In genomic region chr3:84723996-84724395, GRCm38 (mm10) we compare ENCODE assay signal across 16 mouse cellular contexts.
"Had no signal": no experiment of that assay in that cellular context is flagged by ENCODE, and none has a peak within 500 bp of the region (broad histone marks: within the 10 kb centered on the region; RNA-seq: fewer than 3 reads in every experiment).

No protein-coding gene starts in this region.

- H3K4me1 ChIP-seq: neural tube, embryonic 13.5 days; neural tube, embryonic 15.5 days; stomach, embryonic 15.5 days had no signal

- H3K9ac ChIP-seq: neural tube, embryonic 13.5 days; neural tube, embryonic 15.5 days; stomach, embryonic 15.5 days had no signal

- H3K36me3 ChIP-seq: neural tube, embryonic 13.5 days; neural tube, embryonic 15.5 days; stomach, embryonic 15.5 days had no signal

- H3K9me3 ChIP-seq: neural tube, embryonic 13.5 days; neural tube, embryonic 15.5 days; stomach, embryonic 15.5 days had no signal

- H3K27me3 ChIP-seq: neural tube, embryonic 13.5 days; neural tube, embryonic 15.5 days; stomach, embryonic 15.5 days had no signal

- H3K27ac ChIP-seq: neural tube, embryonic 13.5 days; neural tube, embryonic 15.5 days; stomach, embryonic 15.5 days; stomach, postnatal 0 days had no signal

- H3K4me3 ChIP-seq: neural tube, embryonic 13.5 days; neural tube, embryonic 15.5 days; stomach, embryonic 15.5 days had no signal

- DNase-seq: retina, postnatal 1 day; right cerebral cortex, adult 18-20 months; right cerebral cortex, postnatal 14 days; right cerebral cortex, postnatal 25 days; right cerebral cortex, postnatal 4 days; spleen, adult 18-20 months; thymus, adult 18-20 months; thymus, adult 2 months; thymus, postnatal 14 days; thymus, postnatal 25 days; thymus, postnatal 36 days; thymus, postnatal 4 days had no signal

- H3K4me2 ChIP-seq: neural tube, embryonic 13.5 days; neural tube, embryonic 15.5 days; stomach, embryonic 15.5 days had no signal
